Mouse (Mus musculus): ENCODE results near the gene Bsg. TPM values are rescaled to one million over a fixed set of nuclear protein-coding genes. Genes with fewer than 3 reads are reported as not detected.
A peak's percentile ranks its signal among the peaks of the same experiment; 100 is the strongest.

Gene Bsg
- total and polyA plus RNA-seq, 3 experiments: 318 to 700 (median 346) TPM

DNA sequence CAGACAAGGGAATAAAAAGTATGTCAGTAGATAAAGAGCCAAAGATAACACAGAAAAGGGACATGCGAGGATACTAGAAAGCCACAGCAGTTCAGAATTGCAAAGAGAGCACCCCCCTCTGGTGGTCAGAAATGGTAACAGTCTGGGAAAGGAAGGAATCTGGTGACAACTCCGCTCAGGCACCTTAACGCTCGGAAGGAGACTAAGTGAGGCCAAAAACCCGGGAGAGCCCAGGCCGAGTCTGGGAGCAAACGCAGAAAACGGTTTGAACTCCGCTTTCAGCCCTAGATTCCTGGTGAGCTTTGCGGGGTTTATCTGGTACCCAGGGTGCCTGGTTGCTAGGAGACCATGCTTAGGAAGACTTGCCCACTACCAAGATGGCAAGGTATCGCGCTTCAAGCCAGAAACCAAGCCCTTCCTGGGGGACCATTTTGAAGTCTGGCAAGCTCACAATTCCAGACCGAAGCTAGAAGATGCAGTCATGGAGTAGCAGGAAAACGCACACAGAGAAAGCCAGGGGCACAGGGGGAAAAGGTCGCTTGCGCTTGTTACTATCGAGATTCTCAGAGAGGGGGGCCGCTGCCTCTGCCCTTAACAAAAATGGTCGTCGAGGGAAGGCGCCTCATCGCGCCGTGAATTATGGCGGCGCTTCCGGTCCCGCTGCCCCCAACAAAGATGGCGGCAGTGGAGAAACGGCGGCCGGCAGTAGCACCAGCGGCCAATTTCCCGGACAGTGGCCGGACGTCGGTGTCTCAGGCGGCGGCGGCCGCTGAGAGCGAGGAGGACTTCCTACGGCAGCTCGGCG is 35.3 kb upstream of the Bsg start, which contains the start of gene Tpgs1 (continued):
- TF ChIP-seq POLR2AphosphoS5 (IDR thresholded peaks at IDR 0.05; ENCODE audit: borderline replicate concordance, low read depth, low read length) (no peak), GABPA (IDR thresholded peaks at IDR 0.05; ENCODE audit: low read depth, low read length) (no peak), NELFE (IDR thresholded peaks at IDR 0.05; ENCODE audit: low read depth, low read length) (peak; percentile 49; the same call in 1 of the 2 replicates), MAZ (IDR thresholded peaks at IDR 0.05; ENCODE audit: low read depth, low read length) (peak; percentile 81; the same call in 1 of the 2 replicates), ZMIZ1 (IDR thresholded peaks at IDR 0.05; ENCODE audit: low read depth, low read length) (no peak), GATA1 (IDR thresholded peaks at IDR 0.05; ENCODE audit: low read depth, low read length) (peak; percentile 62), RAD21 (IDR thresholded peaks at IDR 0.05; ENCODE audit: low read depth, low read length) (peak; percentile 66), BHLHE40 (IDR thresholded peaks at IDR 0.05; ENCODE audit: borderline replicate concordance, low read depth, low read length) (0 out of 2 replicates have a peak, but pooled peaks have one; percentile 2), ETS1 (IDR thresholded peaks at IDR 0.05; ENCODE audit: low read depth, low read length) (no peak), MXI1 (IDR thresholded peaks at IDR 0.05; ENCODE audit: low read depth, low read length) (0 out of 2 replicates have a peak, but pooled peaks have one; percentile 33), MEF2A (IDR thresholded peaks at IDR 0.05; ENCODE audit: extremely low read depth, insufficient replicate concordance, low read depth, low read length, poor library complexity, severe bottlenecking) (no peak), USF2 (IDR thresholded peaks at IDR 0.05; ENCODE audit: borderline replicate concordance in 1 of 2, insufficient read depth in 1 of 2, low read depth in 1 of 2, low read length in 2 of 2) (no peak), MYC (IDR thresholded peaks at IDR 0.05; ENCODE audit: low read depth, low read length) (no peak), TAL1 (IDR thresholded peaks at IDR 0.05; ENCODE audit: low read length) (no peak), RCOR1 (IDR thresholded peaks at IDR 0.05; ENCODE audit: low read depth, low read length) (peak; percentile 95), CHD1 (IDR thresholded peaks at IDR 0.05; ENCODE audit: low read depth, low read length) (no peak)

GRCm38 (mm10) chr10:79669576-79670057 is 34.7 kb upstream of the Bsg start:
- Histone ChIP-seq H3K9ac (ENCODE audit: control insufficient read depth, low read depth, low read length, poor library complexity, severe bottlenecking) (peak overlapping the region; percentile 85), H3K27me3 (ENCODE audit: control insufficient read depth in 1 of 2, insufficient read depth in 2 of 2, low read length in 2 of 2) (no peaks in the 10 kb centered on the region), H3K4me3 (ENCODE audit: control insufficient read depth in 1 of 2, insufficient read depth in 1 of 2, low read depth in 2 of 2, low read length in 2 of 2) (peak overlapping the region; percentile 60 to 88), H3K36me3 (ENCODE audit: control insufficient read depth in 1 of 2, insufficient read depth in 2 of 2, low read length in 2 of 2) (peaks cover 0 to 4% of the 10 kb centered on the region in 2 experiments; a peak in 1 of 4 replicates), H3K27ac (ENCODE audit: control insufficient read depth, low read depth, low read length) (peak overlapping the region; percentile 44), H3K4me1 (ENCODE audit: control insufficient read depth in 1 of 2, insufficient read depth in 2 of 2, low read length in 2 of 2) (peaks cover 0 to 9% of the 10 kb centered on the region in 2 experiments; a peak in 3 of 4 replicates), H3K9me3 (replicated peaks; ENCODE audit: insufficient read depth, low read length) (no peaks in the 10 kb centered on the region), H3K79me2 (ENCODE audit: control insufficient read depth, insufficient read depth, low read length, poor library complexity) (peaks cover 11% of the 10 kb centered on the region)
- DNase-seq (ENCODE audit: low read depth, low spot score): peak; percentile 80
- TF ChIP-seq ELF1 (IDR thresholded peaks at IDR 0.05; ENCODE audit: low read depth, low read length) (peak; percentile 87), HCFC1 (IDR thresholded peaks at IDR 0.05; ENCODE audit: low read depth, low read length) (peak; percentile 85), CHD2 (IDR thresholded peaks at IDR 0.05; ENCODE audit: low read length) (no peak), POLR2A (IDR thresholded peaks at IDR 0.05; ENCODE audit: control insufficient read depth in 1 of 2, insufficient read depth in 1 of 2, low read depth in 1 of 2, low read length in 2 of 2, poor library complexity in 1 of 2) (0 out of 4 replicates have a peak, but pooled peaks have one; percentile 1 to 38), GABPA (IDR thresholded peaks at IDR 0.05; ENCODE audit: low read depth, low read length) (no peak), MAFK (IDR thresholded peaks at IDR 0.05; ENCODE audit: borderline replicate concordance, low read depth, low read length) (no peak), KAT2A (conservative IDR thresholded peaks at IDR 0.05; ENCODE audit: low read depth, low read length) (no peak; the same call in 1 of the 2 replicates), UBTF (IDR thresholded peaks at IDR 0.05; ENCODE audit: borderline replicate concordance, insufficient read depth, low read depth, low read length) (no peak), TAL1 (IDR thresholded peaks at IDR 0.05; ENCODE audit: low read length) (no peak), GATA1 (IDR thresholded peaks at IDR 0.05; ENCODE audit: low read depth, low read length) (no peak), RAD21 (IDR thresholded peaks at IDR 0.05; ENCODE audit: low read depth, low read length) (no peak), MXI1 (IDR thresholded peaks at IDR 0.05; ENCODE audit: low read depth, low read length) (peak; percentile 34; the same call in 1 of the 2 replicates), TBP (IDR thresholded peaks at IDR 0.05; ENCODE audit: low read depth, low read length) (no peak), SIN3A (IDR thresholded peaks at IDR 0.05; ENCODE audit: low read length) (peak; percentile 50; the same call in 1 of the 2 replicates), RCOR1 (IDR thresholded peaks at IDR 0.05; ENCODE audit: low read depth, low read length) (no peak), MAX (IDR thresholded peaks at IDR 0.05; ENCODE audit: low read length) (0 out of 2 replicates have a peak, but pooled peaks have one; percentile 5), MYB (IDR thresholded peaks at IDR 0.05; ENCODE audit: low read depth, low read length) (no peak), NRF1 (IDR thresholded peaks at IDR 0.05; ENCODE audit: insufficient read depth, low read depth, low read length, poor library complexity, severe bottlenecking) (peak; percentile 41; the same call in 1 of the 2 replicates), E2F4 (IDR thresholded peaks at IDR 0.05; ENCODE audit: borderline replicate concordance, low read depth, low read length) (no peak)
